Comparison of ENCODE assay signal across 11 mouse cellular contexts in genomic region chr5:37557274-37557815, GRCm38 (mm10).
A peak's percentile ranks its signal among the peaks of the same experiment; 100 is the strongest.
DNase-seq lines count a peak whose midpoint lies in the region; ATAC-seq and TF ChIP-seq lines count a peak whose summit lies in the region.
"Had no signal": no experiment of that assay in that cellular context is flagged by ENCODE, and none has a peak within 500 bp of the region (broad histone marks: within the 10 kb centered on the region; RNA-seq: fewer than 3 reads in every experiment).

No protein-coding gene starts in this region.

- H3K9me3 ChIP-seq in embryonic facial prominence, embryonic 11.5 days (replicated peaks; ENCODE audit: control insufficient read depth, low read length), result no peaks in the 10 kb centered on the region

- no peak for ATAC-seq in embryonic facial prominence, embryonic 11.5 days (replicated peaks; ENCODE audit: insufficient number of reproducible peaks, low FRiP score, low TSS enrichment, low read depth)
- ATAC-seq: liver, postnatal 0 days had no signal

- no peaks in the 10 kb centered on the region for H3K36me3 ChIP-seq in kidney, adult 2 months (ENCODE audit: control insufficient read depth, insufficient read depth, low read length)
- no peaks in the 10 kb centered on the region for H3K36me3 ChIP-seq in embryonic facial prominence, embryonic 11.5 days (replicated peaks; ENCODE audit: control insufficient read depth, insufficient read depth, low read depth, low read length)

- 59% methylated on average over 6 of the region's 6 CpGs for WGBS in kidney, adult 2 months
- WGBS in embryonic facial prominence, embryonic 11.5 days, result 66% methylated on average over 6 of the region's 6 CpGs

- no peak overlapping the region for H3K27ac ChIP-seq in kidney, adult 2 months (ENCODE audit: insufficient read depth, low read depth, low read length)
- no peak overlapping the region for H3K27ac ChIP-seq in embryonic facial prominence, embryonic 11.5 days (replicated peaks; ENCODE audit: low read depth, low read length)

- H3K4me2 ChIP-seq in embryonic facial prominence, embryonic 11.5 days (ENCODE audit: low read depth, low read length), result no peak overlapping the region
- H3K4me2 ChIP-seq: heart, embryonic 11.5 days had no signal

- no peak for TF ChIP-seq POLR2A in kidney, adult 2 months (IDR thresholded peaks at IDR 0.05; ENCODE audit: low read depth, low read length)

- H3K27me3 ChIP-seq in kidney, adult 2 months (replicated peaks; ENCODE audit: control insufficient read depth, insufficient read depth, low read length), result no peaks in the 10 kb centered on the region
- H3K27me3 ChIP-seq in embryonic facial prominence, embryonic 11.5 days (ENCODE audit: control insufficient read depth, insufficient read depth, low read length), result no peaks in the 10 kb centered on the region

- no peak overlapping the region for H3K4me3 ChIP-seq in kidney, adult 2 months (ENCODE audit: insufficient read depth, low read depth, low read length)
- H3K4me3 ChIP-seq in embryonic facial prominence, embryonic 11.5 days (ENCODE audit: low read depth, low read length), result no peak overlapping the region

- TF ChIP-seq CTCF in kidney, adult 2 months (conservative IDR thresholded peaks at IDR 0.05; ENCODE audit: insufficient read depth, insufficient read length, low read depth, low read length), result no peak

- H3K9ac ChIP-seq in embryonic facial prominence, embryonic 11.5 days (replicated peaks; ENCODE audit: low read length), result no peak overlapping the region
- H3K9ac ChIP-seq: liver, postnatal 0 days had no signal

- intact Hi-C loops in left cerebral cortex, postnatal 10 days (cut with DNase I), result no loop called here

- peak; percentile 43 for DNase-seq in kidney, postnatal 10 days
- DNase-seq in kidney, adult 2 months, result no peak
- peak; percentile 38 for DNase-seq in R1 (ENCODE audit: low read depth, low spot score)
- peak; percentile 72 for DNase-seq in embryonic facial prominence, embryonic 11.5 days (ENCODE audit: low spot score)
- peak; percentile 49 for DNase-seq in mesoderm, embryonic 11.5 days (ENCODE audit: low read depth, low spot score)
- DNase-seq in spleen, postnatal 36 days (ENCODE audit: low spot score in 2 of 2), result no peak
- DNase-seq in left cerebral cortex, postnatal 10 days (ENCODE audit: extremely low spot score in 1 of 2, low spot score in 2 of 2), result no peak
- DNase-seq: cerebellum, adult 11-12 months; layer of hippocampus, postnatal 36 days; liver, postnatal 0 days had no signal

- no peaks in the 10 kb centered on the region for H3K4me1 ChIP-seq in kidney, adult 2 months (ENCODE audit: control insufficient read depth, insufficient read depth, low read length)
- no peaks in the 10 kb centered on the region for H3K4me1 ChIP-seq in embryonic facial prominence, embryonic 11.5 days (ENCODE audit: control insufficient read depth, insufficient read depth, low read length)

Comparison
In these comparisons a context has a peak if more than half of its experiments do, and no peak if none do; other contexts are left out.
1. DNase-seq: peak in kidney, postnatal 10 days (single experiment), R1 (single experiment), embryonic facial prominence, embryonic 11.5 days (single experiment) and mesoderm, embryonic 11.5 days (single experiment); none in kidney, adult 2 months (single experiment), spleen, postnatal 36 days (0 of 2) and left cerebral cortex, postnatal 10 days (0 of 2).